Mouse (Mus musculus) embryonic facial prominence, embryonic 11.5 days (tissue): Measurements from ENCODE around the gene Odc1. TPM values are rescaled to one million over a fixed set of nuclear protein-coding genes. Genes with fewer than 3 reads are reported as not detected.

Experiments used
- ATAC-seq: fragments of 200-750 bp; cut with Nextera tagmentation; replicated peaks from 2 replicates; pipeline ENCODE4 v1.8.0; 2017; ENCODE audit warnings: low read depth; ENCODE audit not compliant: insufficient number of reproducible peaks, low FRiP score, low TSS enrichment
- DNase-seq: peaks from one replicate; pipeline ENCODE4 v3.0.0-alpha.2; 2015; ENCODE audit warnings: low spot score
- H3K27ac ChIP-seq: fragments of 300-500 bp; sonication (generic); replicated peaks from 2 replicates; pipeline ENCODE4 v1.5.1; 2014; ENCODE audit warnings: mild to moderate bottlenecking, low read depth, low read length, control low read depth
- H3K27me3 ChIP-seq: fragments of 300-500 bp; sonication (generic); 2 replicates; pipeline ENCODE4 v1.6.1; 2014; ENCODE audit warnings: mild to moderate bottlenecking, low read length, moderate library complexity, mixed read lengths; ENCODE audit not compliant: control insufficient read depth, insufficient read depth
- H3K36me3 ChIP-seq: fragments of 300-500 bp; sonication (generic); replicated peaks from 2 replicates; pipeline ENCODE4 v1.6.1; 2014; ENCODE audit warnings: low read depth, mild to moderate bottlenecking, low read length, moderate library complexity, mixed read lengths; ENCODE audit not compliant: control insufficient read depth, insufficient read depth
- H3K4me1 ChIP-seq: fragments of 300-500 bp; sonication (generic); 2 replicates; pipeline ENCODE4 v1.6.1; 2014; ENCODE audit warnings: low read length, mixed read lengths; ENCODE audit not compliant: control insufficient read depth, insufficient read depth
- H3K4me2 ChIP-seq: fragments of 300-500 bp; sonication (generic); 2 replicates; pipeline ENCODE4 v1.6.1; 2014; ENCODE audit warnings: low read depth, mild to moderate bottlenecking, control low read depth, low read length, moderate library complexity
- H3K4me3 ChIP-seq: fragments of 300-500 bp; sonication (generic); 2 replicates; pipeline ENCODE4 v1.5.1; 2014; ENCODE audit warnings: low read depth, low read length, control low read depth
- H3K9ac ChIP-seq: fragments of 300-500 bp; sonication (generic); replicated peaks from 2 replicates; pipeline ENCODE4 v1.6.1; 2014; ENCODE audit warnings: mild to moderate bottlenecking, control low read depth, low read length
- H3K9me3 ChIP-seq: fragments of 300-500 bp; sonication (generic); replicated peaks from 2 replicates; pipeline ENCODE4 v1.6.1; 2016; ENCODE audit warnings: mild to moderate bottlenecking, low read length, inconsistent platforms, mixed read lengths; ENCODE audit not compliant: control insufficient read depth
- WGBS: fragments of 180-500 bp; shearing (Covaris S2); extraction: QIAGEN DNeasy Blood & Tissue Kit; methylation state at CpG from one replicate; pipeline ENCODE4 v1.1.7; 2014; 5-methylcytosine and 5-hydroxymethylcytosine counted together
- polyA plus RNA-seq: library from polyadenylated mRNA; unstranded; fragments of >200 nt; fragmentation: Nextera tagmentation; extraction: Ambion mirVana; gene quantifications from 2 replicates; pipeline ENCODE4 v1.2.1, GENCODE M21; 2014

The Odc1 gene
- 312 and 320 TPM in 2 replicates for polyA plus RNA-seq

DNA sequence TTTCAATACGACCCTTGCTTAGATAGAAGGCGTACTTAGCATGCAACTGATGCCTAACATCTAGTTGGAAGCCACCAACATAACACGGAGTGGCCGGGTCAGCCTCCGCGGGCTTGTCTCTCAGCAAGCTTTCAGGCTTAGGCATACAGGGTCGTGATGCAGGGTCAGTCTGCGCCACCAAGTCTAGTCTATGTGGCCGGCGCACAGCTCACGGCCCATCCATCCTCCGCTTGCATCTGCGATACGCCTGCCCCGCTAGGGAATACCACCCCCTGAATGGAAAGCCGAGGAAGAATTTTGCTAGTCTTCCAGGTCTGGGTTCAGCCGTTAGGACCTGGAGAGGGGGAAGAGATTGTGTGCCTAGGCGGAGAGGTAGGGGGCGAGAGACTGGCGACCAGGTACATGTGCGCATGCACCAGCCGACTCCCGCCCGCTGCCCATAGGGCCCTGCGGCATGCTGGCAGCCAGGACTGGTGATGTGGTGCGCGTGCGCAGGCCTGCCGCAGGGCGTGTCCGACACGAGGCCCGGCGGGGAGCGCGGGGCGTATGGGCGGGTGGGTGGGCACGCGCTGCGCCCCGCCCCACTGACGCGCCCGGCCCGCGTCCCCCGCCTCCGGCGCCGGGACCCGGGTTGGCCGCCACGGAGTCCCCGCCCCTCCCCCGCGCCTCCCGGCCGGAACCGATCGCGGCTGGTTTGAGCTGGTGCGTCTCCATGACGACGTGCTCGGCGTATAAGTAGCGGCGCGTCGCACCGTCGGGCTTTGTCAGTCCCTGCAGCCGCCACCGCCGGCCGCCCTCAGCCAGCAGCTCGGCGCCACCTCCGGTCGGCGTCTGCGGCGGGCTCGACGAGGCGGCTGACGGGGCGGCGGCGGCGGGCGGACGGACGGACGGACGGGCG is at the start of gene Odc1:
Odc1 (plus strand) TSS at position 586 of the 898 bp plus-strand sequence.
- peaks cover 3% of the 10 kb centered on the region; the same call in 1 of the 2 replicates for H3K36me3 ChIP-seq
- no peaks in the 10 kb centered on the region for H3K4me1 ChIP-seq
- H3K9me3 ChIP-seq: no peaks in the 10 kb centered on the region
- H3K27me3 ChIP-seq: no peaks in the 10 kb centered on the region
- under 1% methylated on average over 64 of the region's 98 CpGs for WGBS
- peak; percentile 97 for ATAC-seq
- peak within 1 kb of the TSS; percentile 84 for H3K9ac ChIP-seq
- peak within 1 kb of the TSS; percentile 80 for H3K4me3 ChIP-seq
- DNase-seq: peak; percentile 97
- peak within 1 kb of the TSS; percentile 71 for H3K4me2 ChIP-seq
- peak within 1 kb of the TSS; percentile 81 for H3K27ac ChIP-seq

- H3K9ac ChIP-seq: no peak overlapping the region
- no peaks in the 10 kb centered on the region for H3K4me1 ChIP-seq
- H3K27ac ChIP-seq: no peak overlapping the region
- H3K36me3 ChIP-seq: no peaks in the 10 kb centered on the region
- no peak for ATAC-seq
- no peak overlapping the region for H3K4me2 ChIP-seq
- no peaks in the 10 kb centered on the region for H3K27me3 ChIP-seq
- H3K9me3 ChIP-seq: no peaks in the 10 kb centered on the region
- no peak overlapping the region for H3K4me3 ChIP-seq
- no peak for DNase-seq
- 52% methylated on average over 4 of the region's 4 CpGs for WGBS
These were observed 49.8 kb upstream of the Odc1 start for GRCm38 (mm10) chr12:17494809-17495208.

DNA sequence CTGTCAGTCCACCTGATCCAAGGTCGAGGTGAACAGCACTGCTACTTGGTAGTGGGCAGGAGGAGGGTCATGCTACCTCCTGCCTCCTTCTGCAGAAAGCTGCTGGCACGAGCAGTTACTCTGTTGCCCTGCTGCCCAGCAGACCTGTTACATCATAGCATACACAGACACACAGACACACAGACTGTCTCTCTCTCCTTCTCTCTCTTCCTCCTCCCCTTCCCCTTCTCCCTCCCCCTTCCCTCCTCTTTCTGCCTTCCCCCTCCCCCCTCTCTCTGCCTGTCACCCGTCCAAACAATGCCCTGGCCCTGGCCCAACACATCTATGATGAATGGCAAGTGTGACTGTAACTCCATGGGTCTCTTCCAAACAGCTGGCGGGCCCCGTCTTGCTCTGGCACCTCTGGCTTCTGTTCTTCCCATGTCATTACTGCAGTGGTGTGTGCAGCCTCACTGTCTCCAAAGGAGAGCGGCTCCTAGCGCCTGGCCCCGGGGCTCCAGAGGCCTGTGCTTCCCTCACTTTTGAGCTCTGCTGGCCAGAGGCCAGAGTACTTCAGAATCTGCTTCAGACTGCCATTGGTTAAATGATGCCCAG is 48.6 kb upstream of the Odc1 start:
- no peaks in the 10 kb centered on the region for H3K4me1 ChIP-seq
- ATAC-seq (0 out of 2 replicates have a peak, but pooled peaks have one; percentile 29), DNase-seq (peak; percentile 15)
- H3K9me3 ChIP-seq: no peaks in the 10 kb centered on the region
- H3K4me3 ChIP-seq: no peak overlapping the region
- no peak overlapping the region for H3K9ac ChIP-seq
- 24% methylated on average over 8 of the region's 8 CpGs for WGBS
- no peak overlapping the region for H3K27ac ChIP-seq
- H3K27me3 ChIP-seq: no peaks in the 10 kb centered on the region
- no peaks in the 10 kb centered on the region for H3K36me3 ChIP-seq
- no peak overlapping the region for H3K4me2 ChIP-seq

DNA sequence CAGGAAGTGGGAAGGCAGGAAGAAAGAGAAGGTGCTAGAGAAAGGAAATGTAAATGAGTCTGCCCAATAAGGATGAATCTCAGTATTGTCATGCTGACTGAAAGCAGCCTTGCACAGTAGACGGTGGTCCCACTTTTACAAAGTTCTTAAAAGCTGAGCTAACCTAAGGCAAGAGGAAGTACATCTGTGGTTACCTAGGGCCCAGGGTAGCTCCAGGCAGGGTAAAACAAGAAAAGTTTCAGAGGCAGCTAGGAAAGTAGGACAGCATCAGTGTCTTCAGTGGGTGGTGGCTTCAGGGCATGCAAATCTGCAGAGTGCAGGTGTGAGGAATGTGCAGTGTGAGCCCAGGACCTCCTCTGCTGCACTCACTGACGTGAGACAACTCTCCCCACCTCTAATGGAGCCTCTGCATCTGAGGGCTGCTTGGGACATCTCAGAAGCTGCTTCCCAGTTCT is 38.9 kb upstream of the Odc1 start:
- DNase-seq (no peak), ATAC-seq (no peak)
- no peak overlapping the region for H3K27ac ChIP-seq
- H3K9me3 ChIP-seq: no peaks in the 10 kb centered on the region
- H3K9ac ChIP-seq: no peak overlapping the region
- H3K36me3 ChIP-seq: no peaks in the 10 kb centered on the region
- no peak overlapping the region for H3K4me3 ChIP-seq
- H3K4me1 ChIP-seq: no peaks in the 10 kb centered on the region
- H3K4me2 ChIP-seq: no peak overlapping the region
- 29% methylated on average over 2 of the region's 2 CpGs for WGBS
- no peaks in the 10 kb centered on the region for H3K27me3 ChIP-seq

GRCm38 (mm10) chr12:17506117-17506993 is 38.2 kb upstream of the Odc1 start:
- no peak overlapping the region for H3K9ac ChIP-seq
- H3K27me3 ChIP-seq: no peaks in the 10 kb centered on the region
- DNase-seq: no peak
- 63% methylated on average over 5 of the region's 5 CpGs for WGBS
- H3K4me3 ChIP-seq: no peak overlapping the region
- H3K4me2 ChIP-seq: no peak overlapping the region
- H3K36me3 ChIP-seq: no peaks in the 10 kb centered on the region
- H3K4me1 ChIP-seq: no peaks in the 10 kb centered on the region
- no peaks in the 10 kb centered on the region for H3K9me3 ChIP-seq
- no peak; the same call in 1 of the 2 replicates for ATAC-seq
- no peak overlapping the region for H3K27ac ChIP-seq

GRCm38 (mm10) chr12:17506994-17507542 is 37.5 kb upstream of the Odc1 start:
- no peaks in the 10 kb centered on the region for H3K9me3 ChIP-seq
- H3K36me3 ChIP-seq: no peaks in the 10 kb centered on the region
- no peak for ATAC-seq
- H3K4me2 ChIP-seq: no peak overlapping the region
- no peaks in the 10 kb centered on the region for H3K4me1 ChIP-seq
- no peak overlapping the region for H3K27ac ChIP-seq
- 55% methylated on average over 13 of the region's 13 CpGs for WGBS
- no peak overlapping the region for H3K9ac ChIP-seq
- DNase-seq: no peak
- H3K27me3 ChIP-seq: no peaks in the 10 kb centered on the region
- no peak overlapping the region for H3K4me3 ChIP-seq

DNA sequence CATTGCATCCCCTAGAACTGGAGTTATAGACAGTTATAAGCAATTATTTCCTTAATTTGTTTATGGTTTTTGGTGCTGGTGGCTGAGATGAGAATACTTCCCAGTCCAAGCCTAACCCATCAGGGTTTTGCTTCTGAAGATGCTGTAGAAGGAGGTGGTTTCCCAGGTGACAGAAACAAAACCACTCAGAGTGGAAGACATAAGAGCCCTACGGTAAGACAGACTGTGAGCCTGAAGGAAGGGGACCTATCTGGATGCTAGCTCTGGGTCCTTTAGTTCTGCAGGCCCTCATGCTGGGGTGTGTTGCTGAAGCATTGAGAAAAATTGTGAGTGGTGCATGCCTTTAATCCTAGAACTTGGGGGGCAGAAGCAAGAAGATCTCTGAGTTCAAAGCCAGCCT is 35.3 kb upstream of the Odc1 start:
- Histone ChIP-seq H3K9ac (no peak overlapping the region), H3K27ac (no peak overlapping the region), H3K4me1 (no peaks in the 10 kb centered on the region), H3K27me3 (no peaks in the 10 kb centered on the region), H3K36me3 (no peaks in the 10 kb centered on the region), H3K9me3 (no peaks in the 10 kb centered on the region), H3K4me2 (no peak overlapping the region), H3K4me3 (no peak overlapping the region)
- ATAC-seq (no peak), DNase-seq (no peak)
- WGBS: 86% methylated on average over 1 of the region's 1 CpGs
